Mouse (Mus musculus) hindbrain, embryonic 16.5 days (tissue): ENCODE results near the gene Clec16a. TPM values are rescaled to one million over a fixed set of nuclear protein-coding genes. Genes with fewer than 3 reads are reported as not detected.

ENCODE experiments used
- ATAC-seq: fragments of 200-750 bp; cut with Nextera tagmentation; 2 replicates; pipeline ENCODE4 v1.8.0; 2017; ENCODE audit warnings: moderate TSS enrichment, moderate library complexity
- H3K27ac ChIP-seq: fragments of 300-500 bp; sonication (generic); 2 replicates; pipeline ENCODE4 v1.5.1; 2014; ENCODE audit warnings: low read depth, mild to moderate bottlenecking, control low read depth, low read length, moderate library complexity
- H3K27me3 ChIP-seq: fragments of 300-500 bp; sonication (generic); replicated peaks from 2 replicates; pipeline ENCODE4 v1.6.1; 2014; ENCODE audit warnings: low read length; ENCODE audit not compliant: control insufficient read depth, insufficient read depth
- H3K36me3 ChIP-seq: fragments of 300-500 bp; sonication (generic); 2 replicates; pipeline ENCODE4 v1.6.1; 2014; ENCODE audit warnings: mild to moderate bottlenecking, low read length, moderate library complexity, mixed read lengths; ENCODE audit not compliant: control insufficient read depth, insufficient read depth
- H3K4me1 ChIP-seq: fragments of 300-500 bp; sonication (generic); 2 replicates; pipeline ENCODE4 v1.6.1; 2014; ENCODE audit warnings: low read depth, low read length; ENCODE audit not compliant: control insufficient read depth, insufficient read depth
- H3K4me2 ChIP-seq: fragments of 300-500 bp; sonication (generic); 2 replicates; pipeline ENCODE4 v1.6.1; 2014; ENCODE audit warnings: mild to moderate bottlenecking, low read length, control low read depth, moderate library complexity
- H3K4me3 ChIP-seq: fragments of 300-500 bp; sonication (generic); 2 replicates; pipeline ENCODE4 v1.5.1; 2014; ENCODE audit warnings: mild to moderate bottlenecking, low read length, control low read depth, moderate library complexity
- H3K9ac ChIP-seq: fragments of 300-500 bp; sonication (generic); 2 replicates; pipeline ENCODE4 v1.6.1; 2014; ENCODE audit warnings: low read depth, mild to moderate bottlenecking, control low read depth, low read length, moderate library complexity
- H3K9me3 ChIP-seq: fragments of 300-500 bp; sonication (generic); 2 replicates; pipeline ENCODE4 v1.6.1; 2014; ENCODE audit warnings: mild to moderate bottlenecking, low read length, moderate library complexity; ENCODE audit not compliant: control insufficient read depth
- WGBS: fragments of 180-500 bp; shearing (Covaris S2); extraction: QIAGEN DNeasy Blood & Tissue Kit; methylation state at CpG from one replicate; pipeline ENCODE4 v1.1.7; 2014; 5-methylcytosine and 5-hydroxymethylcytosine counted together
- polyA plus RNA-seq: library from polyadenylated mRNA; unstranded; fragments of >200 nt; fragmentation: Nextera tagmentation; extraction: Ambion mirVana; gene quantifications from 2 replicates; pipeline ENCODE4 v1.2.1, GENCODE M21; 2015

The Clec16a gene
- polyA plus RNA-seq, result 60.7 and 66.7 TPM in 2 replicates

DNA sequence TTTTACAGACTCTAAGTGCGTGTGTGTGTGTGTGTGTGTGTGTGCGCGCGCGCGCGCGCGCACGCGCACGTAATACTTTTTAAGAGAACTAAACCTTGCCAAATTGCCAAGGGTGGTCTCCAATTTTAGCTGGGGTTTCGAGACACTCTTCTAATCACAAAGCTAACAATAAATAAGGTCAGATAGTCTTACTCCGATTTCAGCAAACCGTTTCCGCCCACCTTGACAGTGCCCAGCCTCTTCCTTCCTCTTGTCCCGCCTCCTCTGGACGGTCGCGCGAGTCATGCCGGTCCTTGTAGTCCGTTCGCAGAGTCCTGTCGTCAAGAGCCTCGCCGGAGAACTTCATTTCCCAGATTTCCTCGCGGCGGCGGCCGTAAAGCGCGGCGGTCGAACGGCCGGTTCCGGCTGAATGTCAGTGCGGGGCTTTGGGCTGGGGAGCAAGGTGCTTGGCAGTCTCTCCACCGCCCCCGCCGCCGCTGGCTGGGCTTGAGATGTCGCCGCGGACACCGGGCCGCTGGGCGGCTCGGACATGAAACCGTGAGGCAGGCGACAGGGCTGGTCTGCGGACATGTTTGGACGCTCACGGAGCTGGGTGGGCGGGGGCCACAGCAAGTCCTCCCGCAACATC is at the start of gene Clec16a:
Clec16a (plus strand) TSS at position 345 of the 628 bp plus-strand sequence.
- ATAC-seq, result peak; percentile 91

DNA sequence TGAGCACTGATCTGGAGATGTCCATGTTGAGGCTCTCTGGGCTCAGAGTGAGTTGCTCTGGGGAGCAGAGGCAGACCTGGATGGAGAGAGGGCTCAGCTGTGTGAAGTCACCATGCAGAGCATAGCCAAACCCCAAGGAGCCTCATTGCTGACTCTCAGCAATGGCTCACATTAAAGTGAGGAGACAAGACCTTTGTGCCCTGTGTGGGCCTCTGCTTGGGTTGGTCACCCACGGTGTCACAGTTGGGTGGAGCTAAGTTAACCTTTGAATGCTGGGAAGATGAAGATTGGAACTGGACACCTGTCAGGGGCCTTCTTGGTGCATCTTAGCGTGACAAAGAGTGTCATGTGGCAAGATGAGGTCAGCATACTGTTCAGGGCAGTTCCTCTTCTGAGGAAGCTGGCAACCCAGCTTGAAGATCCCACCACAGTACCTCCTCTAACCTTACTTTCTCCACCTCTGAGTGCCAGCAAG is 49.3 kb upstream of the Clec16a start:
- 63% methylated on average over 2 of the region's 2 CpGs for WGBS

More for the DNA sequence above, at the start of gene Clec16a:
- peak within 1 kb of the TSS; percentile 48 for H3K27ac ChIP-seq
- under 1% methylated on average over 58 of the region's 58 CpGs for WGBS
- H3K36me3 ChIP-seq, result no peaks in the 10 kb centered on the region
- H3K9ac ChIP-seq, result peak within 1 kb of the TSS; percentile 91
- H3K4me3 ChIP-seq, result peak within 1 kb of the TSS; percentile 91
- peaks cover 33% of the 10 kb centered on the region for H3K4me1 ChIP-seq
- no peaks in the 10 kb centered on the region for H3K27me3 ChIP-seq
- peak within 1 kb of the TSS; percentile 77 for H3K4me2 ChIP-seq
- H3K9me3 ChIP-seq, result no peaks in the 10 kb centered on the region

DNA sequence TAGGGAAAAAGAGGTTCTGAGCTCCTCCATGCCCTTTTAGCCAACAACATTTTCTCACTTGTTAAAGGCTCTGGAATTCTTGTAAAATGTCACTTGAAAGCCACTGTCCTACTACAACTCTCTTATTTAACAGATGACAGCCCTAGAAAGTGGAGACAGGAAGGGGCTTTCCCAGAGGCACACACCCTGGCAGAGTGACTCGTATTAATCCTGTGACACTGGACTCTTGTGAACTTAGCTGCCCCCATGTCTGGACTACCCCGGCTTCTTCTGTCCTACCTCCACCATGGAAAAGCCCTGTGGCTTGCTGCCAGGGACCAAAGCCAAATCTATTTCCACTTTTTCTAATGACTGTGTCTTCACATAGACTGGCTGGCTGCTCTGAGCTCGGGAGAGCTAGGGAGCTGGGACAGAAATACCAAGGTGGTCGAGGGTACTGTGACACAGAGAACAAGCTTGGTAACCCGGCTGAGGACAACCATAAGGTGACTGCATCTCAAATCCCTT is 47.0 kb upstream of the Clec16a start:
- Histone ChIP-seq H3K36me3 (no peaks in the 10 kb centered on the region), H3K4me3 (no peak overlapping the region), H3K4me1 (no peaks in the 10 kb centered on the region; the same call in 1 of the 2 replicates), H3K9me3 (no peaks in the 10 kb centered on the region), H3K27me3 (no peaks in the 10 kb centered on the region), H3K9ac (no peak overlapping the region), H3K4me2 (no peak overlapping the region), H3K27ac (no peak overlapping the region)
- no peak for ATAC-seq
- 53% methylated on average over 5 of the region's 5 CpGs for WGBS

More for the DNA sequence above, 49.3 kb upstream of the Clec16a start:
- Histone ChIP-seq H3K9ac (no peak overlapping the region), H3K9me3 (no peaks in the 10 kb centered on the region), H3K27me3 (no peaks in the 10 kb centered on the region), H3K4me3 (no peak overlapping the region), H3K27ac (no peak overlapping the region), H3K4me2 (no peak overlapping the region), H3K36me3 (no peaks in the 10 kb centered on the region), H3K4me1 (no peaks in the 10 kb centered on the region; the same call in 1 of the 2 replicates)
- no peak for ATAC-seq

DNA sequence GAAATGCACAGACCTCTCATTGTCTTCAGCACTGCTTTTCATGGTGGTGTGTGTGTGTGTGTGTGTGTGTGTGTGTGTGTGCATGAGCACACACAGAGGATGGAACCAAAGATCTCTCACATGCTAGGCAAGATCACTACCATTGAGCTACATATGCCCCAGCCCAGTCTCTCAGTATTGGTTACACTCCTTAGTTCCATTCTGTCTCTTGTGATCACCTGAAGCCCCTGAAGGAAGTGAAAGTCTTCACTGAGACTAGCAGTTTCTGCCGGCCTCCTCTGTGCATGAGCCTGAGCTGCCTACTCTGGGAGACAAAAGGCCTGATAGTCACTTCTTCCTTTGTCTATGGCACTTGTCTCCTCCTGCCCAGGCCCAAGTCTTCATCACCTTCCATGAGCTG is 46.0 kb upstream of the Clec16a start:
- WGBS, result 53% methylated on average over 1 of the region's 1 CpGs
- H3K4me3 ChIP-seq, result no peak overlapping the region
- no peak for ATAC-seq
- H3K4me2 ChIP-seq, result no peak overlapping the region
- H3K27me3 ChIP-seq, result no peaks in the 10 kb centered on the region
- H3K27ac ChIP-seq, result no peak overlapping the region
- no peaks in the 10 kb centered on the region for H3K36me3 ChIP-seq
- H3K9ac ChIP-seq, result no peak overlapping the region
- H3K4me1 ChIP-seq, result no peaks in the 10 kb centered on the region; the same call in 1 of the 2 replicates
- H3K9me3 ChIP-seq, result no peaks in the 10 kb centered on the region

DNA sequence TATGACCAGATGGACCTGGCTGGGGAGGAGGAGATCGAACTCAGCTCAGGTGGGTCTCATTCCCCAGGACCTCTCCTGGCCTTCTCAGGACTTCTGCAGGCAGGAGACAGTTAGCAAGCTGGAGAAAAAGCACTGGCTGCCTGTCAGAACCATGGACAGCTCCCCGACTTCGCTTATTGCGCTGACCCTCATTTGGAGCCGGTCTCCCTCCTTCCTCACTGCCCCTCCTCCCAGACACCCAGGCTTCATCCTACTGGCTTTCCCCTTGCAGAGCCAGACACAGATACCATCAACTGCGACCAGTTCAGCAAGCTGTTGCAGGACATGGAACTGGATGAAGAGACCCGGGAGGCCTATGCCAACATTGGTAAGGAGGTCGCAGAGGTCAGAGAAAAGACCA is 43.3 kb upstream of the Clec16a start:
- Histone ChIP-seq H3K4me1 (no peaks in the 10 kb centered on the region; the same call in 1 of the 2 replicates), H3K27me3 (no peaks in the 10 kb centered on the region), H3K27ac (no peak overlapping the region), H3K36me3 (no peaks in the 10 kb centered on the region), H3K4me2 (no peak overlapping the region), H3K4me3 (no peak overlapping the region), H3K9me3 (no peaks in the 10 kb centered on the region), H3K9ac (no peak overlapping the region)
- no peak for ATAC-seq
- 21% methylated on average over 8 of the region's 8 CpGs for WGBS

DNA sequence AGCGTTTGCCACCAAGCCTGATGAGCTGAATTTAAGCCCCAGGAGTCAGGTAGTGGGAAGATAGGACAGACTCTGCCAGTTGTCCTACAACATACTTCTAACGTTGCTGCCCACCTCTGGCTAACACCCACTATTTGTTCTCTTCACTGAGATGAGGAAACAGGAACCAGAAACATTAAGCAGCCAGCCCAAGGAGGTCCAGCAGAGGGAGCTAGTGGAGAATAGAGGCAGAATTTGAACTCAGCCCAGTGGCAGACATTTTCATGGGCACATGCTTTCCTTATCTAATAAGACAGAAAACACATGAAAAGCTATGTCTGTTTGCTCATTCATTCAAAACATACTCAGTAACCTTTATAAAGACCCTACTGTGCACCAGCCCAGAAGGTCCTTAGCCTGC is 42.1 kb upstream of the Clec16a start:
- 78% methylated on average over 2 of the region's 2 CpGs for WGBS
- Histone ChIP-seq H3K36me3 (no peaks in the 10 kb centered on the region), H3K27ac (no peak overlapping the region), H3K27me3 (no peaks in the 10 kb centered on the region), H3K9me3 (no peaks in the 10 kb centered on the region), H3K4me2 (no peak overlapping the region), H3K4me3 (no peak overlapping the region), H3K9ac (no peak overlapping the region), H3K4me1 (peaks cover 6% of the 10 kb centered on the region)
- ATAC-seq, result no peak

DNA sequence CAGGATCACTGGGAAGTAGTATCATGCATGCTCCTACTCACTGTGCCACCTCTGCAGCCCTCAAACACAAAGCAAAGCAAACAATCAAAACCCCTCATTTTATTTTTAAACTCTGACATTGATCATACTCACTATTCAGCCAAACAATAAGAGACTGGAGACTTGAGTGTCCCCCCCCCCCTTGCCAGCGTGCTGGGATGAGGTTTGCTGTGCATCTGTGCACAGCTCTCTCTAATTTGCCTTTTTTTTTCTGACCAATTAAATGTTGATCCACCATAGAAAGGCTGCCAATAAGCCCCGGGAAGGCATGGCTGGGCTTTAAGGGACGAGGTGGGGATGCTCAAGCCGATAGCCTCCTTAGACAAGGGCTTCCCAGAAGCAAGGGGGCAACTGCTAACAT is 37.7 kb upstream of the Clec16a start:
- no peaks in the 10 kb centered on the region for H3K9me3 ChIP-seq
- no peak overlapping the region for H3K9ac ChIP-seq
- no peaks in the 10 kb centered on the region for H3K36me3 ChIP-seq
- no peaks in the 10 kb centered on the region for H3K27me3 ChIP-seq
- no peak for ATAC-seq
- 32% methylated on average over 4 of the region's 4 CpGs for WGBS
- no peak overlapping the region for H3K4me2 ChIP-seq
- no peak overlapping the region for H3K27ac ChIP-seq
- H3K4me3 ChIP-seq, result no peak overlapping the region
- H3K4me1 ChIP-seq, result peaks cover 6% of the 10 kb centered on the region

DNA sequence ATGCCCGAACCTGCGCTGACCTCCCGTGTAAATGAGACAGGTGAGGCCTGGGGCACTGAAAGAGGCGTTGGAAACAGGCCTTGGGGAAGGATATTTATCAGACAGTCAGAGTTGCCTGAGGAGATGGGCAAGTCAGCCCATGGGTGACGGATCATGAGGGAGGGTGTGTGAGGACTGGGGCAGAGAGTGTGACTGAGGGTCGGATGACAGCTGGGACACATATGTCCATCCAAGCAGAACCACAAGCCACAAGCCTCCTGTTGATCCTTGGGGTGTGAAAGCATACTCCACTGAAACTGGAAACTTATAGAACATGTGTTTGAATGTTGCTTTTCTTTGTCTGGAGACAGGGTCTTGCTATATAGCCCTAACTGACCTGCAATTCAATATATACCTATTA is 36.4 kb upstream of the Clec16a start:
- Histone ChIP-seq H3K27me3 (no peaks in the 10 kb centered on the region), H3K4me2 (no peak overlapping the region), H3K27ac (no peak overlapping the region), H3K4me1 (peaks cover 6% of the 10 kb centered on the region), H3K36me3 (no peaks in the 10 kb centered on the region), H3K9me3 (no peaks in the 10 kb centered on the region), H3K9ac (no peak overlapping the region), H3K4me3 (no peak overlapping the region)
- 69% methylated on average over 6 of the region's 6 CpGs for WGBS
- ATAC-seq, result no peak

DNA sequence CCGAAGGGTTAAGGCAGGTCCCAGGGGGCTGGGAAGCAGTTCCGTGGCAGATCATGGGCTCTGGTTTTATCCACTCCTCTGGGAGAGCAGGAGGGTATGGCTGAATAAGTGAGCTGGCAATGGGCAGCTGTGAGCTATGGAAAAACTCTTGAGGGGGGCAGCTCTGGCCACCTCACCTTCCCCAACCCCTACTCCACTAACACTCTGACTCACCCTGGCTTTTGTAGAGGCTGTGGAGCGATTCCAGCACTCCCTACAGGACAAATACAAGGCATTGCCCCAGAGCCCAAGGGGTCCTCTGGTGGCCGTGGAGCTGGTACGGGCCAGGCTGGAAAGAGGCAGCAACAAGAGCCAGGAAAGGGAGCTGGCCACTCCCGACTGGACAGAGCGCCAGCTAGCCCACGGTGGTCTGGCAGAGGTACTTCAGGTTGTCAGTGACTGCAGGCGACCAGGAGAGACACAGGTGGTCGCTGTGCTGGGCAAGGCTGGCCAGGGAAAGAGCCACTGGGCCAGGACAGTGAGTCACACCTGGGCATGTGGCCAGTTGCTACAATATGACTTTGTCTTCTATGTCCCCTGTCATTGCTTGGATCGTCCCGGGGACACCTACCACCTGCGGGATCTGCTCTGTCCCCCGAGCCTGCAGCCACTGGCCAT is 34.5 kb upstream of the Clec16a start:
- Histone ChIP-seq H3K36me3 (no peaks in the 10 kb centered on the region), H3K4me3 (no peak overlapping the region), H3K9ac (no peak overlapping the region), H3K27ac (no peak overlapping the region), H3K4me1 (peaks cover 6% of the 10 kb centered on the region), H3K9me3 (no peaks in the 10 kb centered on the region), H3K4me2 (no peak overlapping the region), H3K27me3 (no peaks in the 10 kb centered on the region)
- ATAC-seq, result no peak
- WGBS, result 62% methylated on average over 14 of the region's 14 CpGs
